Mouse (Mus musculus): ENCODE results near the gene Apba2. TPM values are rescaled to one million over a fixed set of nuclear protein-coding genes. Genes with fewer than 3 reads are reported as not detected.
A peak's percentile ranks its signal among the peaks of the same experiment; 100 is the strongest.

Apba2 gene
- total RNA-seq, 1 experiment from 2014 or later, result 1.1 TPM

- no peak for DNase-seq
These were observed 29.8 kb downstream of the Apba2 start for GRCm38 (mm10) chr7:64531297-64531696.

- DNase-seq, result no peak
These were observed 31.9 kb downstream of the Apba2 start for GRCm38 (mm10) chr7:64533374-64533773.

- DNase-seq, result no peak
These were observed 33.8 kb downstream of the Apba2 start for GRCm38 (mm10) chr7:64535269-64535668.

GRCm38 (mm10) chr7:64539450-64540148, 38.1 kb downstream of the Apba2 start:
- DNase-seq, result no peak

- no peak for DNase-seq
These were observed 45.3 kb downstream of the Apba2 start for GRCm38 (mm10) chr7:64546801-64547200.

GRCm38 (mm10) chr7:64550856-64551255, 49.4 kb downstream of the Apba2 start:
- no peak for DNase-seq

- DNase-seq, result no peak
These were observed 51.2 kb downstream of the Apba2 start for GRCm38 (mm10) chr7:64552523-64553190.

- no peak for DNase-seq
These were observed 60.4 kb downstream of the Apba2 start for GRCm38 (mm10) chr7:64561711-64562498.

GRCm38 (mm10) chr7:64564891-64565571, 63.5 kb downstream of the Apba2 start:
- no peak for DNase-seq

GRCm38 (mm10) chr7:64566371-64567243, 65.1 kb downstream of the Apba2 start:
- no peak for DNase-seq

GRCm38 (mm10) chr7:64568722-64569121, 67.2 kb downstream of the Apba2 start:
- no peak for DNase-seq

- no peak for DNase-seq
These were observed 68.2 kb downstream of the Apba2 start for GRCm38 (mm10) chr7:64569676-64570075.

- DNase-seq, result peak; percentile 18
These were observed 69.4 kb downstream of the Apba2 start for GRCm38 (mm10) chr7:64570914-64571313.

- no peak for DNase-seq
These were observed 72.6 kb downstream of the Apba2 start for GRCm38 (mm10) chr7:64574144-64574543.

- no peak for DNase-seq
These were observed 75.0 kb downstream of the Apba2 start for GRCm38 (mm10) chr7:64576519-64576951.

- DNase-seq, result peak; percentile 42
These were observed 76.7 kb downstream of the Apba2 start for GRCm38 (mm10) chr7:64578176-64578575.

GRCm38 (mm10) chr7:64579887-64580286, 78.4 kb downstream of the Apba2 start:
- DNase-seq, result no peak

- no peak for DNase-seq
These were observed 78.8 kb downstream of the Apba2 start for GRCm38 (mm10) chr7:64580293-64580692.

GRCm38 (mm10) chr7:64582358-64582757, 80.9 kb downstream of the Apba2 start:
- DNase-seq, result no peak

GRCm38 (mm10) chr7:64583670-64584121, 82.2 kb downstream of the Apba2 start:
- no peak for DNase-seq

GRCm38 (mm10) chr7:64586133-64586532, 84.6 kb downstream of the Apba2 start:
- no peak for DNase-seq

Data from adrenal gland, postnatal 14 days (tissue).